Mouse (Mus musculus): ENCODE measurements around the gene L3mbtl1.

- TF ChIP-seq CTCF (IDR thresholded peaks at IDR 0.05; ENCODE audit: borderline replicate concordance, extremely low read depth, insufficient read depth, insufficient read length) (no peak), POLR2A (IDR thresholded peaks at IDR 0.05; ENCODE audit: borderline replicate concordance, extremely low read depth, insufficient read depth, insufficient read length, poor library complexity, severe bottlenecking) (no peak)
These were observed 32.0 kb downstream of the L3mbtl1 start for GRCm38 (mm10) chr2:162975157-162975775.
